Mouse (Mus musculus): ENCODE measurements at regions not wholly inside any gene's neighbourhood (a gene's known extent, or its start where the extent isn't known, plus 50 kb on each side); places are given as distances from the start of the nearest gene placed in this dataset.

DNA sequence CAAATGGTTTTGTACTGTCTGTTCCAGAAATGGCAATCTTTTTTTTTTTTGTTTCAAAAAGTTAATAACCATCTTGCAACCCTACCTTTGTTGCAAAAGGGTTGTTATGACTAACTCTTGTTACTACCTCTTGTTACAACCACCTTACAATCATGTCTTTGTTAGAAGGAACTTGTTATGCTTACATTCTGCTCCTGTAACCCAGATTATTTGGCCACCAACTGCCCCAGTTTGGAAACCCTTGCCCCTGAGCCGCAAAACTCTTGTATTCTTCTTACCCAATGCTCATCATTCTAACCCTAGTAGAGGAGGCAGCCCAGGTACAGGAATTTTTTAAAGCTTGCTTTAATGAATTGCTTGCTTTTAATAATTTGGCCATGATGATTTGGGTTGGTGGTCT is 167.4 kb upstream of the Thbs1 start:
- Histone ChIP-seq H3K36me3 (ENCODE audit: control insufficient read depth, insufficient read depth, low read length) (no peaks in the 10 kb centered on the region), H3K27ac (no peak overlapping the region), H3K79me2 (replicated peaks; ENCODE audit: control insufficient read depth, insufficient read depth, low read length) (no peaks in the 10 kb centered on the region), H3K9ac (ENCODE audit: low read depth, low read length) (no peak overlapping the region), H3K4me3 (no peak overlapping the region), H3K27me3 (ENCODE audit: control insufficient read depth, insufficient read depth, low read length) (no peaks in the 10 kb centered on the region), H3K4me1 (ENCODE audit: control insufficient read depth, insufficient read depth, low read length) (no peaks in the 10 kb centered on the region; the same call in 1 of the 2 replicates)
- TF ChIP-seq EP300 (IDR thresholded peaks at IDR 0.05; ENCODE audit: insufficient read depth, low read depth, low read length) (no peak), CTCF (IDR thresholded peaks at IDR 0.05) (no peak), POLR2A (IDR thresholded peaks at IDR 0.05; ENCODE audit: insufficient read depth, low read depth, low read length) (no peak)
- WGBS = 90% methylated on average over 1 of the region's 1 CpGs
- DNase-seq = no peak
- intact Hi-C loops (cut with DNase I) = no loop called here

DNA sequence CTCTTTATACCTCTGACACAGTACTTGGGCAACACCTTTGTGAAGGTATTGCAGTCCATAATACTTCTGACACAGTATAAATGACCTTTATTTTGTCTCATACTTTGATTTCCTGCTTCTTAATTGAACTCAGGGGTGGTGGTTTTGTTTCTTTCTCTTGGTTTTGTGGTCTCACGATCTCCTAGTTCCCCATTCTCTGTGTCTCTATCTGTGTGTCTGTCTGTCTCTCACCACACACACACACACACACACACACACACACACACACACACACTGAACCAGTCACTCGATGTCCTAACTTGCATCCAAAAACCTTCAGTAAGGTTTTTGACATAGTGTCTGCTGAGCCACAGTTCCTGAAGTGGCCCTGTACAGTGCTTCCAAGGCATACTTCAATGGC is 166.7 kb upstream of the Thbs1 start:
- Histone ChIP-seq H3K27me3 (ENCODE audit: control insufficient read depth, insufficient read depth, low read length) (no peaks in the 10 kb centered on the region), H3K79me2 (replicated peaks; ENCODE audit: control insufficient read depth, insufficient read depth, low read length) (no peaks in the 10 kb centered on the region), H3K36me3 (ENCODE audit: control insufficient read depth, insufficient read depth, low read length) (no peaks in the 10 kb centered on the region), H3K4me3 (no peak overlapping the region), H3K27ac (no peak overlapping the region), H3K4me1 (ENCODE audit: control insufficient read depth, insufficient read depth, low read length) (no peaks in the 10 kb centered on the region; the same call in 1 of the 2 replicates), H3K9ac (ENCODE audit: low read depth, low read length) (no peak overlapping the region)
- intact Hi-C loops (cut with DNase I) = no loop called here
- TF ChIP-seq CTCF (IDR thresholded peaks at IDR 0.05) = no peak
- no peak for TF ChIP-seq EP300 (IDR thresholded peaks at IDR 0.05; ENCODE audit: insufficient read depth, low read depth, low read length)
- no peak for TF ChIP-seq POLR2A (IDR thresholded peaks at IDR 0.05; ENCODE audit: insufficient read depth, low read depth, low read length)
- WGBS = 78% methylated on average over 2 of the region's 2 CpGs
- no peak for DNase-seq

DNA sequence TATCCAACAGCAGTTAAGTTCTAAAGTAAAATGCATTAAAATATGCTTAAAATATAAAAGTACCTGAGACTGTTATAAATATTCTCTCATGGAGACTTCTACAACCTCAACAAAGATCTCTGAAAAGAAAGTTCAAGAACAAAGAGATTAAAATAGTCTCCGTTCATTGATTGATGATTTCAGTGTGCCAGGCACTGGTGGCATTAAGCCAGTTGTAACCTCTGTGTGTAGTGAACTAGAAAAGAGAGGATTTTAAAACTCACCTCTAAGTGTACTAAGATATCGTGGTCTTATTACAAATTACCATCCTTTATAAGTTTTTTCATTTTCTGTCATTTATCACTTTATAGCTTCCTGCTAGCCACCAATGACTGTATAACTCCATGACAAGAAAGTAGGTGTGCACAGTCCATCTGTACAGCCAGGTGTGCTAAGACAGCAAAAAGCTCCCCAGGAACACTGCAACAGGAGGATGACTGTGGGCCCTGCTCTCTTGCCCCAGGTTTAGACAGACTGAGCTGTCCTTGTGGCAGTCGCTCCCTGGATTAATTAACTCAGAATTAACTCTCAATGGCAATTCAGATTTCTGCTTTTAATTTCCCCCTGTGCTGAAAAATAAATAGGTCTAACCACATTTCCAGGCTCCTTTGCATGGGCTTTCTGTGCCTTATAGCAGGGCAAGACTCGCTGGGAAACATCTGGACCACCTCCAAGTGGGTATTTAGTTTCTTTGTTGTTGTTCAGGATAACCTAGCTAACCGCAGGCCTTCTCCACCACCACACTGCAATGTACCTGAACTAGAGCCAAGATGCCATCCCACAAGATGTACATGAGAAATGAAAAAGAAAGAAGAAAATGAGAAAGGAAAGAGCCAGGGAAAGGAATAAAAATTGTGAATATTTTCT is 161.0 kb upstream of the Thbs1 start:
- Histone ChIP-seq H3K27ac (no peak overlapping the region), H3K36me3 (ENCODE audit: control insufficient read depth, insufficient read depth, low read length) (no peaks in the 10 kb centered on the region), H3K27me3 (ENCODE audit: control insufficient read depth, insufficient read depth, low read length) (no peaks in the 10 kb centered on the region), H3K4me1 (ENCODE audit: control insufficient read depth, insufficient read depth, low read length) (no peaks in the 10 kb centered on the region), H3K9ac (ENCODE audit: low read depth, low read length) (no peak overlapping the region), H3K4me3 (no peak overlapping the region), H3K79me2 (replicated peaks; ENCODE audit: control insufficient read depth, insufficient read depth, low read length) (no peaks in the 10 kb centered on the region)
- intact Hi-C loops (cut with DNase I) = no loop called here
- no peak for DNase-seq
- 85% methylated on average over 5 of the region's 5 CpGs for WGBS
- no peak for TF ChIP-seq CTCF (IDR thresholded peaks at IDR 0.05)
- TF ChIP-seq EP300 (IDR thresholded peaks at IDR 0.05; ENCODE audit: insufficient read depth, low read depth, low read length) = no peak
- no peak for TF ChIP-seq POLR2A (IDR thresholded peaks at IDR 0.05; ENCODE audit: insufficient read depth, low read depth, low read length)

DNA sequence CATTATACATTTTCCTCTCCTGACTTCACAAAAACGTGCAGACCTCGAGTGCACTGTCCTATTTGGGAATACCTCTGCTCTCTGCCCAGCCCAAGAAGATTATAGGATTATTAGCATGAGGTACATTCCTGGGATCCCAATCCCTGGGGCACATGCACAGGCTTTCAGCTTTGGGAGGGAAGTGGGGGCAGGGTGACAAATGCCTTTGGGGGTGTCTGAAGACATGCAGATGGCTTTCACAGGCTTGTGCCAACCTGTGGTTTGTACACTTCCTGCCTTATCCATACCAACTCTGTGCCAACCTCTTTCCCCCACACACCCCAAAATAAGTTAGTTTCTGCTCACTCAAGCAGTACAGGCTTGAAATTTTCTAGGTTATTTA is 160.3 kb upstream of the Thbs1 start:
- no peak for DNase-seq
- Histone ChIP-seq H3K27me3 (ENCODE audit: control insufficient read depth, insufficient read depth, low read length) (no peaks in the 10 kb centered on the region), H3K4me3 (no peak overlapping the region), H3K4me1 (ENCODE audit: control insufficient read depth, insufficient read depth, low read length) (no peaks in the 10 kb centered on the region), H3K27ac (no peak overlapping the region), H3K79me2 (replicated peaks; ENCODE audit: control insufficient read depth, insufficient read depth, low read length) (no peaks in the 10 kb centered on the region), H3K36me3 (ENCODE audit: control insufficient read depth, insufficient read depth, low read length) (no peaks in the 10 kb centered on the region), H3K9ac (ENCODE audit: low read depth, low read length) (no peak overlapping the region)
- intact Hi-C loops (cut with DNase I) = no loop called here
- 64% methylated on average over 2 of the region's 2 CpGs for WGBS
- no peak for TF ChIP-seq EP300 (IDR thresholded peaks at IDR 0.05; ENCODE audit: insufficient read depth, low read depth, low read length)
- TF ChIP-seq CTCF (IDR thresholded peaks at IDR 0.05) = no peak
- no peak for TF ChIP-seq POLR2A (IDR thresholded peaks at IDR 0.05; ENCODE audit: insufficient read depth, low read depth, low read length)

DNA sequence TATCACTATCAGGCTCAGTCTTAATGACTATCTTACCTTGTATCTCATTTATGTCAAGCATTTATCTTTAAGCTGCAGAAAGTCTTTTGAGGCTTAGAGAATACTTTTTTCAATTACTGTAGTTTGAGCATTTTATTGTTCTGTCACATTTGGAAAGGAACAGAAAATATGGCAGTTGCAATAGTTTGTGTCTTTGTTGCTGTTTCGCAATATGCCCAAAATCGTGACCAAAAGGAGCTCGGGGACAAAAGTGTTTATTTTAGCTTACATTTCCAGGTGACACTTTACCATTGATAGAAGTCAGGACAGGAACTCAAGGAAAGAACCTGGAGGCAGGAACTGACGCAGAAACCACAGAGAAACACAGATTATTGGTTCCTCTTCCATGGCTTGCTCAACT is 152.9 kb upstream of the Thbs1 start:
- TF ChIP-seq POLR2A (IDR thresholded peaks at IDR 0.05; ENCODE audit: insufficient read depth, low read depth, low read length) = no peak
- no peak for TF ChIP-seq CTCF (IDR thresholded peaks at IDR 0.05)
- TF ChIP-seq EP300 (IDR thresholded peaks at IDR 0.05; ENCODE audit: insufficient read depth, low read depth, low read length) = no peak
- Histone ChIP-seq H3K79me2 (replicated peaks; ENCODE audit: control insufficient read depth, insufficient read depth, low read length) (no peaks in the 10 kb centered on the region), H3K4me1 (ENCODE audit: control insufficient read depth, insufficient read depth, low read length) (no peaks in the 10 kb centered on the region; the same call in 1 of the 2 replicates), H3K4me3 (no peak overlapping the region), H3K36me3 (ENCODE audit: control insufficient read depth, insufficient read depth, low read length) (no peaks in the 10 kb centered on the region), H3K9ac (ENCODE audit: low read depth, low read length) (no peak overlapping the region), H3K27me3 (ENCODE audit: control insufficient read depth, insufficient read depth, low read length) (no peaks in the 10 kb centered on the region), H3K27ac (no peak overlapping the region)
- no peak for DNase-seq
- 76% methylated on average over 4 of the region's 4 CpGs for WGBS
- intact Hi-C loops (cut with DNase I) = no loop called here

DNA sequence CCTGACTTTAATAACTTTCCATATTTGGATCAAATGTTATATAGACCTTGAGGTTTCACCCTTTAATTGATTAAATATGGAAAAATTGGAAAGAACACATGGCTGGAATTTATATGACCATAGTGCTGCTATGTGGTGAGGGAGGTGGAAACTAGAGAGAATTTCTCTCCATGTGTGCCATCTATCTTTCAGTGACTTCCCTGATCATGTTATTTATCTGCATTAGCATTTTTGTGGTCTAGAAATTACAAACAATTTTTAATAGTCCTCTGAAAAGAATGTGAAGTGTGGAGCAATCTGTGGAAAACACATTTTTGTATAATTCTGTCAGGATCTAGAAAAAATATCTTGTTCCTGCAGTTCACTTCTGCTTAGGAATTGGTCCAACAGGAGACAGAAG is 152.2 kb upstream of the Thbs1 start:
- no peaks in the 10 kb centered on the region for H3K36me3 ChIP-seq (ENCODE audit: control insufficient read depth, insufficient read depth, low read length)
- no peak overlapping the region for H3K27ac ChIP-seq
- no peaks in the 10 kb centered on the region; the same call in 1 of the 2 replicates for H3K4me1 ChIP-seq (ENCODE audit: control insufficient read depth, insufficient read depth, low read length)
- H3K4me3 ChIP-seq = no peak overlapping the region
- intact Hi-C loops (cut with DNase I) = no loop called here
- TF ChIP-seq POLR2A (IDR thresholded peaks at IDR 0.05; ENCODE audit: insufficient read depth, low read depth, low read length) = no peak
- no peak for TF ChIP-seq EP300 (IDR thresholded peaks at IDR 0.05; ENCODE audit: insufficient read depth, low read depth, low read length)
- no peak for TF ChIP-seq CTCF (IDR thresholded peaks at IDR 0.05)
- DNase-seq = no peak
- H3K79me2 ChIP-seq (replicated peaks; ENCODE audit: control insufficient read depth, insufficient read depth, low read length) = no peaks in the 10 kb centered on the region
- no peak overlapping the region for H3K9ac ChIP-seq (ENCODE audit: low read depth, low read length)
- no peaks in the 10 kb centered on the region for H3K27me3 ChIP-seq (ENCODE audit: control insufficient read depth, insufficient read depth, low read length)
